Mouse (Mus musculus) bone marrow, adult 2 months (tissue): ENCODE results near the gene Spata48. TPM values are rescaled to one million over a fixed set of nuclear protein-coding genes. Genes with fewer than 3 reads are reported as not detected.

Source experiments
- H3K27ac ChIP-seq: fragments of 200-500 bp; 2 replicates; pipeline ENCODE4 v1.5.1; 2012; ENCODE audit warnings: low read depth, mild to moderate bottlenecking, control low read depth, inconsistent platforms, low read length; ENCODE audit not compliant: control insufficient read depth, poor library complexity, insufficient read depth
- H3K4me1 ChIP-seq: fragments of 200-500 bp; 2 replicates; pipeline ENCODE4 v1.6.1; 2011; ENCODE audit warnings: low read length; ENCODE audit not compliant: control insufficient read depth, insufficient read depth
- H3K4me3 ChIP-seq: fragments of 200-500 bp; replicated peaks from 2 replicates; pipeline ENCODE3; 2011; ENCODE audit warnings: mild to moderate bottlenecking, low read depth, low read length, control low read depth; ENCODE audit not compliant: control insufficient read depth
- CTCF ChIP-seq: fragments of 200-500 bp; IDR thresholded peaks from 2 replicates; pipeline ENCODE4 v1.5.1; 2011; ENCODE audit warnings: low read length, control low read depth; ENCODE audit not compliant: control insufficient read depth, insufficient read depth
- POLR2A ChIP-seq: fragments of 200-500 bp; IDR thresholded peaks from 2 replicates; pipeline ENCODE4 v1.6.1; 2011; ENCODE audit warnings: low read depth, mild to moderate bottlenecking, control low read depth, low read length, borderline replicate concordance; ENCODE audit not compliant: control insufficient read depth
- WGBS: fragments of 180-500 bp; shearing (Covaris S2); methylation state at CpG from one replicate; pipeline ENCODE4 v1.1.7; 2018; 5-methylcytosine and 5-hydroxymethylcytosine counted together
- polyA plus RNA-seq: library from polyadenylated mRNA; stranded (reverse); fragments of >200 nt; gene quantifications from 2 replicates; pipeline ENCODE4 v1.2.4, GENCODE M21; 2011; ENCODE audit warnings: low replicate concordance; ENCODE audit not compliant: missing spikeins, insufficient read depth, insufficient read length

The Spata48 gene
- polyA plus RNA-seq, 1 experiment, result 1.4 TPM

- Histone ChIP-seq H3K4me3 (no peak overlapping the region), H3K4me1 (no peaks in the 10 kb centered on the region), H3K27ac (no peak overlapping the region)
- TF ChIP-seq CTCF (no peak), POLR2A (no peak)
- 26% methylated on average over 10 of the region's 10 CpGs for WGBS
These were observed 38.0 kb downstream of the Spata48 start for GRCm38 (mm10) chr11:11499944-11500343.

- H3K27ac ChIP-seq, result no peak overlapping the region
- H3K4me3 ChIP-seq, result no peak overlapping the region
- no peak for TF ChIP-seq POLR2A
- TF ChIP-seq CTCF, result no peak
- WGBS, result 71% methylated on average over 2 of the region's 2 CpGs
- H3K4me1 ChIP-seq, result no peaks in the 10 kb centered on the region; the same call in 1 of the 2 replicates
These were observed 44.3 kb downstream of the Spata48 start for GRCm38 (mm10) chr11:11506187-11506586.

- no peaks in the 10 kb centered on the region; the same call in 1 of the 2 replicates for H3K4me1 ChIP-seq
- H3K27ac ChIP-seq, result no peak overlapping the region
- no peak for TF ChIP-seq POLR2A
- no peak for TF ChIP-seq CTCF
- H3K4me3 ChIP-seq, result no peak overlapping the region
- 80% methylated on average over 2 of the region's 2 CpGs for WGBS
These were observed 47.5 kb downstream of the Spata48 start for GRCm38 (mm10) chr11:11509413-11509812.

- Histone ChIP-seq H3K27ac (no peak overlapping the region), H3K4me1 (no peaks in the 10 kb centered on the region; the same call in 1 of the 2 replicates), H3K4me3 (no peak overlapping the region)
- TF ChIP-seq POLR2A (no peak), CTCF (no peak)
- WGBS, result 20% methylated on average over 2 of the region's 2 CpGs
These were observed 50.2 kb downstream of the Spata48 start for GRCm38 (mm10) chr11:11512056-11512455.

- TF ChIP-seq POLR2A, result no peak
- TF ChIP-seq CTCF, result no peak
- Histone ChIP-seq H3K4me1 (no peaks in the 10 kb centered on the region; the same call in none of the 2 replicates), H3K4me3 (no peak overlapping the region), H3K27ac (no peak overlapping the region)
- WGBS, result 14% methylated on average over 2 of the region's 2 CpGs
These were observed 51.3 kb downstream of the Spata48 start for GRCm38 (mm10) chr11:11513008-11513799.

- Histone ChIP-seq H3K4me1 (no peaks in the 10 kb centered on the region; the same call in none of the 2 replicates), H3K4me3 (no peak overlapping the region), H3K27ac (no peak overlapping the region)
- WGBS, result 85% methylated on average over 4 of the region's 4 CpGs
- TF ChIP-seq POLR2A, result no peak
- TF ChIP-seq CTCF, result no peak
These were observed 53.0 kb downstream of the Spata48 start for GRCm38 (mm10) chr11:11514920-11515319.

- TF ChIP-seq CTCF, result no peak
- TF ChIP-seq POLR2A, result no peak
- H3K27ac ChIP-seq, result no peak overlapping the region
- 90% methylated on average over 1 of the region's 1 CpGs for WGBS
- H3K4me3 ChIP-seq, result no peak overlapping the region
- H3K4me1 ChIP-seq, result peaks cover 2% of the 10 kb centered on the region
These were observed 56.0 kb downstream of the Spata48 start for GRCm38 (mm10) chr11:11517781-11518435.
